Mouse (Mus musculus): ENCODE results near the gene Prps1l1. TPM values are rescaled to one million over a fixed set of nuclear protein-coding genes. Genes with fewer than 3 reads are reported as not detected.

The Prps1l1 gene
- total RNA-seq (2022): not detected

- DNase-seq: no peak
Measured at GRCm38 (mm10) chr12:34984461-34984860, at the start of gene Prps1l1. Gene Prps1l1, plus strand, starts transcription at chr12:34984761.

DNA sequence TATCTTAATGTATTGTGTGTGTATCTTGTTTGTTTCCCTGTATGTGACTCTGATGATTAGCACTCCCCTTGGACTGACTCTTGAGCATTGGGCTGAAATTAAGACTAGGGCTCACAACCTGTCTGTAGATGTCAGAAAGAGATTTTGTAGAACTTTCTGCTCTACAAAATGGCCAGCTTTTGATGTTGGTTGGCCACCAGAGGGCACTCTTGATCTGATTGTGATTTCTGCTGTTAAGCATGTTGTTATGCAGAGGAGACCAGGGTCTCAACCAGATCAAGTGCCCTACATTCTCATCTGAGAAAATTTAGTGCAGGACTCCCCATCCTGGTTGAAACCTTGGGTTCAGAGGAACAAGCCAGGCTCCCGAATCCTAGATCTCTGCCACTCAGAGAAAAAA, 46.6 kb upstream of the Prps1l1 start:
- DNase-seq: no peak

DNA sequence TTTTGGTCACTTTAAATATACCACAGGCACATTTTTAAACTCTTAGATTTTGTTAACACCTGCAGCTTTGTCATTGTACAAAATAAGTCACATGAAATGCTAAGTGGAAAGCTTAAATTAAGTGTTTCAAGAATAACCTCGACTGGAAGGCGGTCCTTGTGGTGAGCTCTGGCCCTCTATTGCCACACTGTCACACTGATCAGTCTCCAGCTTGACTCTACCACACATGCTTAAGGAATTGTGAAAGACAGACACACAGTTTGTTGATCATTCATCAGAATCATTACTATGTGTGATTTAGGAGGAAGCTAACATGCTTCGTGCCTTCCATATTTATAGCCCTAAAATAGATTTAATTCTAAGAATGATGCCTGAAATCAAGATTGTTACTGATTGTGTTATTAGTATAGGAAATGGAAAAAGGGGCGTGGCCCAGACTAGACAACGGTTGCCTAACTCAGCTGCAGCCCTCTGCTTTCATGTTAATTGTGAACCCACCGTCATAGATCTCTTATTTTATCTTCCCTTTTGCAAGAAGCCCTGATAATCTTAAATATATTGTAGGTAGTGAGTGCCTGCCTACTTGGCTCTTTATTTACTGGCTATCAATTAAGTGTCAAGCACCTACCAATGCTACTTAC, 35.4 kb upstream of the Prps1l1 start:
- no peak for DNase-seq

DNA sequence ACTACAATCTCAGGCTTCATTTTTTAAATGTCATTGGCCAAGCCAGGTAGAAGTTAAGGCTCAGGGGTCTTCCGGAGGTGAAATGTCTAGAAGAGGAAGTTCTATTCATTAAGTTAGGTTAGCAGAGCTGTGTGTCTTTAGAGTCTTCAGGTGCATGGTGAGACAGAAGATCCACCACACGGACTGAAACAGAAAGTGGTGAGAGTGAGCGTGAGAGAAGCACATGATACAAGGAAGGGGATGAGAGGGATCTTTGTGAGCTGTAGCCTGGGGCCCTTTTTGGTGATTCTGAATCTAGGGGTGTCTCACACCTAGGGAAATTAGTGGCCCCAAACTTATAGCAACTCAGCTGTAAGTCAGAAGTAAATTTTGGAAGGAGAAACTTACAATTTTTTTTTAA, 8.6 kb upstream of the Prps1l1 start:
- no peak for DNase-seq

- DNase-seq: no peak
Measured at GRCm38 (mm10) chr12:34985865-34986264, 1.3 kb downstream of the Prps1l1 start.

GRCm38 (mm10) chr12:34989537-34990200, 5.1 kb downstream of the Prps1l1 start:
- DNase-seq: no peak

GRCm38 (mm10) chr12:34990387-34990786, 5.8 kb downstream of the Prps1l1 start:
- no peak for DNase-seq

GRCm38 (mm10) chr12:34991900-34992299, 7.3 kb downstream of the Prps1l1 start:
- DNase-seq: no peak

- no peak for DNase-seq
Measured at GRCm38 (mm10) chr12:34997597-34998182, 13.1 kb downstream of the Prps1l1 start.

DNA sequence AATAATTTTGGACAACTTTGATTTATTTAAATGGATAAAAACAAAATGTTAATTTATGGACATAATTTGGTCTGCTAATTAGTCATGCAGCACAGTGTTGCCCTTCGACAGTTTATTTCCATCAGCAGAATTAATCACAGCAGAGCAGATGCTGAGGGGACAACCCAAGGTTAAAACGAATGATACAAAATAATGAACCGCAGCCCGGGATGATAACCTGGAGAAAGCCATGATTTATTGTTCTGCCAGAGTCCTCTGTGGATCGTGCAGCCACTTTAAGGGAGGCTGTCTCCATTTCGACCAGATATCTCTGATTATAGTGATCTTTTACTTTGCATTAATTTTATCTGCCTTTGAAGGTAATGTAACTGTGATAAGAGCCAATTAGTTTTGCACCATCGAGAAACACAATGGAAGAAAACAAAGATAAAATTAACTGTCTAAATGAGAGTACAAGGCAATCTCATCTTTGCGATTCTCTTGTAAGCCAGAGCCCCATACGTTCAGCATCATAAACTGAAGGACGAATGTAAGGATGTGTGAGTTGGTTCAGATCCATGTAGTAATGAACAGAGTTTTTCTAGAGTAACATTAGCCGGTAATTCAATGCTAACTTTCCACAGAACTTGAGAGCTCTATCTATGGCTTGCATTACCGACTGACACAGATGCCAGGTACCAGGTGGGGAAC, 14.4 kb downstream of the Prps1l1 start:
- no peak for DNase-seq

- DNase-seq: no peak
Measured at GRCm38 (mm10) chr12:35000323-35000722, 15.8 kb downstream of the Prps1l1 start.

DNA sequence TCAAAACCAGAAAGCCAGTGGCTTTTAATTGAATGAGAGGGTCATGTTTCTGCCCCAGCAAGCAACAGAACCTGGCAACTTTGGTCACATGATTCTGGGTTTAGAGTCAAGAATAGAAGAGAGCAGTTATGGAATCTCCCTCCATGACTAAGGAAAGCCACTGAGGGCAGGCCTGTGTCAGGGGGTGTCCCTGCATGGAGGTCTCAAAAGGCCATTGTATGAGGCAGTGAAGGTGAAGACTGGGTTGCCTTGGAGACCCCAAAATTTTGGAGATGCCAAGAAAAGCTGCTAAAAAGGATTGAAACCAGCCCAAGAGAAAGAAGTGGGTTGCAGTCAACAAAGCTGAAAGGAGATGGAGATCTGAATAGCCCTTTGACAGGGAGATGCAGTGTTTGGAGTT, 21.2 kb downstream of the Prps1l1 start:
- DNase-seq: no peak

- no peak for DNase-seq
Measured at GRCm38 (mm10) chr12:35007851-35008250, 23.3 kb downstream of the Prps1l1 start.

- no peak for DNase-seq
Measured at GRCm38 (mm10) chr12:35008340-35009137, 24.0 kb downstream of the Prps1l1 start.

DNA sequence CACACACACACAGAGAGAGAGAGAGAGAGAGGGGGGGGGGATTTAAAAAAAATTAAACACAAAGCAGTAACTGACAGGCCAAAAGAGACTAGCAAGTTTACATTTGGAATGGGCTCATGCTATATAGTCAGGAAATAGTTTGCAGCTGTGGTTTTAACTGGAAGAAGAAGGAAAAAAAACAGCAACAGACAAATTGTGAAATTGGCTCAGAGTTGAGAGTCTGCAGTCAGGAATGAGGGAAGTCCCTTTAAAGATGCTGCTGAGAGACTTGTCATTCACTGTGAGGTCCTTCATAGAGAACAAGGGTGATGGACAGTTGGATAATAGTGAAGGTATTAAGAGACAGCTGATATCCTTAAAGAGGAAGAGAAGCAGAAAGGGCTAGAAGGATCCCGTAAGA, 26.9 kb downstream of the Prps1l1 start:
- no peak for DNase-seq

GRCm38 (mm10) chr12:35013950-35014349, 29.4 kb downstream of the Prps1l1 start:
- DNase-seq: no peak

- no peak for DNase-seq
Measured at GRCm38 (mm10) chr12:35016056-35016455, 31.5 kb downstream of the Prps1l1 start.

DNA sequence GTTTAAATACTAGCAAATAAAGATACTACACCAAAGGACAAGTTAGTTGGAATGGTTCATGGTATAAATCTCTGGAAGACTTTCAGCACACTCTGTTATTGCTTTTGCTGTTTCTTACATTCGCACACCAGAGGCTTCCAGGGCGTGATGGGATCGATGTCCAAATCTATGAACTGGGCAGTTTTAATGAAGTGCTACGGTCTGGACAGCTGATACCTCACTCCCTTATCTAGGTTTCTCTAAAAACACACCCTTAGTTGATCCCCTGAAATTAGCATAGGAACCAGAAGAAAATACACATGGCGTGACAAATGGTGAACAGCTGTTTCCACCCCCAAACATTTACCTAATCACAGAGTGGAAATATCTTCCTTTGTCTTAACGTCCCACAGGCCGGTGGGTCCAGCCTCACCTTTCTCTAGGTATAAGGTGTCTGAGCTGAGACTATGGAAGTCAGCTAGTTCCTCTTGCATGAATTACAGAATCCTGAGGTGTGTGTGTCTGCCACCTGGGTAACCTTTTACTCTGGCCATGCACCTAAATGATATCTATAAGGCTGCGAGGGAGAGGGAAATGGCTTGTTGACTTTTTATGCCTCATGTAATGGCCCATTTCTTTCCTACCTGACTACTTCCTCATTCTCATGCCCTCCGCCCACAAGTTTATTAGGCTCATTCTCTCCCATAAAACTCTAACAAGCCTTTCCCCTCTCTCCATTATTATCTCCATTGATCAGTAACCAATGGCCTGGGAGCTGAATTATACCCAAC, 32.1 kb downstream of the Prps1l1 start:
- DNase-seq: no peak

DNA sequence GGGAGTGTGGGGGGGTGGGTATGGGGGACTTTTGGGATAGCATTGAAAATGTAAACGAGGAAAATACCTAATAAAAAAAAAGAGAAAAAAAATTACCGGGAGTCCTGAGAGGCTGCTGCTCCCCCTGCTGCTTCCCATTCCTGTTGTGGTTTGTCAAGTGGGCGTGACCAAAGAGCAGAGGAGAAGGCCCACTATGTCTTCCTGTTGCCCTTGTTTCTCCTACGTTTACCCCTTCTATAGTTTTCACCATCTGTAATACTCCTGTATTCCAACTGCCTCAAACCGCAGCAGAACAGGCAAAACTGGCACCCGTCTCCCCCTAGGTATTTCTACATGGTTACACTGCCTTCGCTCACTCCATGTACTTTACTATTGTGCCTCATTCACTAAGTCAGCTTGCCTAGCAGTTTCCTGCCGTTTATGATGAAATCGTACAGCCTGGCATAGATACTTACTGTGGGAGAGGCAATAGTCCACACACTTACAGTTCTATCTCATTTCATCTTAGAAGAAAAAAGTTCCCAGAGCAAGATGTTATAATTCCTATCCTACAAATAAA, 34.2 kb downstream of the Prps1l1 start:
- no peak for DNase-seq

DNA sequence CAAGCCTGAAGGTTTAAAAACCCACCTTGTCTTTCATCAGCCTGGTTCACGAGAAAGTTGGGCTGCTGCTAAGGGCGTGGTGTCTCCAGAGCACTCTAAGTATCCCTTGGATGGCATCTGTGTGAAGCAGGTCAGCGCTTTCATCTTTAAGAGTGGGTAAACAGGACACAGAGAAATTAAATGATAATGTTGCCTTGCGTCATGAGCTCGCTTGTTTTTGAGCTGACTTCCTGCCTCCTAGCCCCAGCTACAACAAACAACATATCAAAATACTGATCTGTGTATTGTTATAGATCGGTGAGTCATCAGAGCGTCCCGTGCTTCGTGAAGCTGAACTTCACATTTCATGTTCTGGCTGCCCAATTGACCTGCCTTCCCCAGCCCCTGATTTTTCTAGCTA, 36.7 kb downstream of the Prps1l1 start:
- DNase-seq: no peak

GRCm38 (mm10) chr12:35022066-35022465, 37.5 kb downstream of the Prps1l1 start:
- no peak for DNase-seq

All from adrenal gland, adult 8-10 months (tissue).